Mouse (Mus musculus) CH12.LX (cell line): ENCODE data around the gene Cmip. TPM values are rescaled to one million over a fixed set of nuclear protein-coding genes. Genes with fewer than 3 reads are reported as not detected.

Experiments used
- DNase-seq: peaks from one replicate; pipeline ENCODE4 v3.0.0-alpha.2; 2013; ENCODE audit errors: extremely low read depth
- H3K27ac ChIP-seq: 2 replicates; pipeline ENCODE4 v1.5.1; 2012; ENCODE audit warnings: low read depth, mild to moderate bottlenecking, control low read depth, moderate library complexity; ENCODE audit not compliant: insufficient read depth
- H3K27me3 ChIP-seq: replicated peaks from 2 replicates; pipeline ENCODE3; 2012; ENCODE audit warnings: inconsistent platforms
- H3K36me3 ChIP-seq, 2 experiments: replicated peaks in 1 of 2; 2 replicates each; pipeline versions ENCODE3 to v1.6.1; 2012; ENCODE audit warnings: inconsistent platforms in 1 of 2, low read length in 1 of 2, mild to moderate bottlenecking in 1 of 2, mixed read lengths in 1 of 2, moderate library complexity in 1 of 2; ENCODE audit not compliant: control insufficient read depth in 1 of 2, insufficient read depth in 1 of 2
- H3K4me1 ChIP-seq, 2 experiments: 2 replicates each; pipeline ENCODE4 v1.6.1; 2012; ENCODE audit warnings: inconsistent platforms in 1 of 2, moderate library complexity in 1 of 2; ENCODE audit not compliant: insufficient read depth in 2 of 2, control insufficient read depth in 1 of 2
- H3K4me2 ChIP-seq: 2 replicates; pipeline ENCODE4 v1.6.1; 2012; ENCODE audit warnings: low read depth, mild to moderate bottlenecking, control low read depth; ENCODE audit not compliant: poor library complexity, insufficient read depth, severe bottlenecking
- H3K4me3 ChIP-seq, 3 experiments: fragments of 150-350 bp in 1 of 3; sonication (generic) in 1 of 3; replicated peaks in 1 of 3; 2 replicates each; pipeline versions ENCODE3 to v1.5.1; 2011 to 2012; ENCODE audit warnings: low read depth in 2 of 3, low read length in 2 of 3, mild to moderate bottlenecking in 2 of 3, moderate library complexity in 2 of 3, control low read depth in 1 of 3, improper control_type of control experiment in 1 of 3, inconsistent platforms in 1 of 3, mixed read lengths in 1 of 3; ENCODE audit not compliant: poor library complexity in 1 of 3
- H3K79me2 ChIP-seq: replicated peaks from 2 replicates; pipeline ENCODE4 v1.6.1; 2012; ENCODE audit warnings: mild to moderate bottlenecking, moderate library complexity; ENCODE audit not compliant: control insufficient read depth, poor library complexity, insufficient read depth, severe bottlenecking; ENCODE audit errors: extremely low read depth
- H3K9ac ChIP-seq: 2 replicates; pipeline ENCODE4 v1.6.1; 2012; ENCODE audit warnings: low read depth, mild to moderate bottlenecking, control low read depth, moderate library complexity; ENCODE audit not compliant: insufficient read depth
- H3K9me3 ChIP-seq: replicated peaks from 2 replicates; pipeline ENCODE3; 2012; ENCODE audit warnings: low read length, inconsistent platforms, mixed read lengths
- BHLHE40 ChIP-seq: IDR thresholded peaks from 2 replicates; pipeline ENCODE4 v1.6.1; 2011; ENCODE audit warnings: mild to moderate bottlenecking, low read depth, low read length, improper control_type of control experiment
- CHD1 ChIP-seq: IDR thresholded peaks from 2 replicates; pipeline ENCODE4 v1.6.1; 2012; ENCODE audit warnings: low read depth, low read length, improper control_type of control experiment, inconsistent platforms
- CHD2 ChIP-seq: IDR thresholded peaks from 2 replicates; pipeline ENCODE4 v1.6.1; 2011; ENCODE audit warnings: low read length, improper control_type of control experiment
- CTCF ChIP-seq, 2 experiments: IDR thresholded peaks in 1 of 2; conservative IDR thresholded peaks in 1 of 2; 2 replicates each; pipeline ENCODE4 v1.5.1; 2011 to 2012; ENCODE audit warnings: low read depth in 2 of 2, low read length in 2 of 2, improper control_type of control experiment in 1 of 2, inconsistent platforms in 1 of 2, mild to moderate bottlenecking in 1 of 2, moderate library complexity in 1 of 2
- E2F4 ChIP-seq: IDR thresholded peaks from 2 replicates; pipeline ENCODE4 v1.6.1; 2011; ENCODE audit warnings: low read depth, low read length, improper control_type of control experiment; ENCODE audit not compliant: insufficient replicate concordance
- EP300 ChIP-seq: IDR thresholded peaks from 2 replicates; pipeline ENCODE4 v1.6.1; 2011; ENCODE audit warnings: low read length, improper control_type of control experiment
- GABPA ChIP-seq: IDR thresholded peaks from 2 replicates; pipeline ENCODE4 v1.6.1; 2012; ENCODE audit warnings: low read depth, low read length, improper control_type of control experiment, inconsistent platforms; ENCODE audit not compliant: insufficient replicate concordance
- HCFC1 ChIP-seq: IDR thresholded peaks from 2 replicates; pipeline ENCODE4 v1.6.1; 2012; ENCODE audit warnings: low read depth, mild to moderate bottlenecking, inconsistent platforms, low read length, improper control_type of control experiment
- JUN ChIP-seq: IDR thresholded peaks from 2 replicates; pipeline ENCODE4 v1.6.1; 2011; ENCODE audit warnings: low read depth, mild to moderate bottlenecking, low read length, improper control_type of control experiment, moderate library complexity; ENCODE audit not compliant: insufficient read depth
- MAFK ChIP-seq: IDR thresholded peaks from 2 replicates; pipeline ENCODE4 v1.6.1; 2011; ENCODE audit warnings: low read length, improper control_type of control experiment; ENCODE audit not compliant: insufficient replicate concordance
- MAX ChIP-seq: IDR thresholded peaks from 2 replicates; pipeline ENCODE4 v1.6.1; 2011; ENCODE audit warnings: low read length, improper control_type of control experiment
- MAZ ChIP-seq: IDR thresholded peaks from 2 replicates; pipeline ENCODE4 v1.6.1; 2012; ENCODE audit warnings: low read depth, mild to moderate bottlenecking, inconsistent platforms, low read length, improper control_type of control experiment, moderate library complexity
- MXI1 ChIP-seq: IDR thresholded peaks from 2 replicates; pipeline ENCODE4 v1.6.1; 2011; ENCODE audit warnings: mild to moderate bottlenecking, low read depth, low read length, improper control_type of control experiment
- MYC ChIP-seq: IDR thresholded peaks from 2 replicates; pipeline ENCODE4 v1.6.1; 2011; ENCODE audit warnings: low read depth, mild to moderate bottlenecking, improper control_type of control experiment, low read length
- NELFE ChIP-seq: IDR thresholded peaks from 2 replicates; pipeline ENCODE4 v1.6.1; 2011; ENCODE audit warnings: low read depth, low read length, improper control_type of control experiment
- NRF1 ChIP-seq: IDR thresholded peaks from 2 replicates; pipeline ENCODE4 v1.6.1; 2014; ENCODE audit warnings: low read depth, mild to moderate bottlenecking, inconsistent platforms, low read length, improper control_type of control experiment, moderate library complexity
- POLR2A ChIP-seq: IDR thresholded peaks from 2 replicates; pipeline ENCODE4 v1.6.1; 2011; ENCODE audit warnings: low read depth, mild to moderate bottlenecking, improper control_type of control experiment, low read length
- RAD21 ChIP-seq: IDR thresholded peaks from 2 replicates; pipeline ENCODE4 v1.6.1; 2011; ENCODE audit warnings: low read depth, mild to moderate bottlenecking, low read length, improper control_type of control experiment, moderate library complexity
- RCOR1 ChIP-seq: conservative IDR thresholded peaks from 2 replicates; pipeline ENCODE4 v1.6.1; 2012; ENCODE audit warnings: low read depth, mild to moderate bottlenecking, inconsistent platforms, low read length, improper control_type of control experiment
- TBP ChIP-seq: conservative IDR thresholded peaks from 2 replicates; pipeline ENCODE4 v1.6.1; 2011; ENCODE audit warnings: low read depth, low read length, improper control_type of control experiment
- TCF12 ChIP-seq: IDR thresholded peaks from 2 replicates; pipeline ENCODE4 v1.6.1; 2014; ENCODE audit warnings: low read depth, mild to moderate bottlenecking, inconsistent platforms, low read length, improper control_type of control experiment
- UBTF ChIP-seq: IDR thresholded peaks from 2 replicates; pipeline ENCODE4 v1.6.1; 2012; ENCODE audit warnings: low read depth, mild to moderate bottlenecking, inconsistent platforms, low read length, improper control_type of control experiment, moderate library complexity
- USF2 ChIP-seq: conservative IDR thresholded peaks from 2 replicates; pipeline ENCODE4 v1.6.1; 2011; ENCODE audit warnings: low read depth, low read length, improper control_type of control experiment
- ZC3H11A ChIP-seq: IDR thresholded peaks from 2 replicates; pipeline ENCODE4 v1.6.1; 2012; ENCODE audit warnings: low read depth, mild to moderate bottlenecking, inconsistent platforms, low read length, improper control_type of control experiment
- ZMIZ1 ChIP-seq: IDR thresholded peaks from 2 replicates; pipeline ENCODE4 v1.6.1; 2012; ENCODE audit warnings: low read depth, mild to moderate bottlenecking, inconsistent platforms, low read length, improper control_type of control experiment
- dilution Hi-C: fragments of 300-500 bp; cut with MboI; formaldehyde crosslinking; loops from 2 replicates; pipeline ENCODE4 v1.14.3; 2020; ENCODE audit warnings: low sequenced_read_pairs; ENCODE audit not compliant: extremely low pct_unique_long_range_greater_than_20kb, extremely low pct_ligation_motif_present
- in situ Hi-C: fragments of 300-500 bp; cut with MboI; formaldehyde crosslinking; loops from 3 replicates; pipeline ENCODE4 v1.14.3; 2019; ENCODE audit warnings: low sequenced_read_pairs, low pct_ligation_motif_present, low pct_unique_long_range_greater_than_20kb, mixed read lengths
- polyA plus RNA-seq: library from polyadenylated mRNA; unstranded; fragments of >175 nt; gene quantifications from 2 replicates; pipeline ENCODE4 v1.2.1, GENCODE M21; 2012; ENCODE audit warnings: low read depth; ENCODE audit not compliant: insufficient read length
- total RNA-seq, 2 experiments: library from RNA; depleted of rRNA; stranded (reverse); fragments of 300-350 nt in 1 of 2; fragments of >200 nt in 1 of 2; gene quantifications; 2 replicates each; pipeline ENCODE4 v1.2.3; 2012 to 2014

The Cmip gene
- total and polyA plus RNA-seq, 3 experiments = 5.2 to 39.0 (median 16.5) TPM

DNA sequence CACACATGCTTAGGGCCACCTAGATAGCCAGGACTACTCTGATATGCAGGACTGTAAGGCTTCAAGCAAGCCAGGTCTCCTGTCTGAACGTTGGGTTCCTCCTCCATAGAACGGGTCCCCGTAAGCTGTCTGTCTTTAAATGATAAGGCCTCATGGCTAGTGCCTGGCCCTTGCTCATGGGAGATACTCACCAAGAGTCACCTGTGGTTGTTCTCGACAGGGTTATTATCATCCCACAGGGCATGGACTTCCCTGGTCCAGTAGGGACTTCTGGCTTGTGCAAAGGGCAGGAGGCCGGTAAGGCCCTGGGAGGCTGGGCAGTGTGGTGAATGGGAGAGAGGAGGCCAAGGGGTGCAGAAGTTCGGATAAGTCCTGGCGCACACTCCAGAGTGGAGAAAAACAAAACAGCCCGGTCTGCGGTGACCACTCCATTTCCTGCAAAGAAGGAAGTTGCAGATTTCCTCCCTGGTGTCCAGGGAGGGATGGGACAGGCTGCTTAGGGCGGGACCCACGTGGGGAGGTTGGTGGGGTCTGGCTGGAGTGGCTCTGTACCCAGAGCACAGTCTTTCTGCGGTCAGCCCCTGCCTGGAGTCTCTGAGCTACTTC is 41.2 kb downstream of the Cmip start:
- Histone ChIP-seq H3K4me2 (no peak overlapping the region), H3K27ac (no peak overlapping the region), H3K79me2 (no peaks in the 10 kb centered on the region; the same call in none of the 2 replicates), H3K4me3 (no peak overlapping the region), H3K9ac (no peak overlapping the region), H3K4me1 (peaks cover 31 to 88% of the 10 kb centered on the region in 2 experiments), H3K36me3 (peaks cover 0 to 62% of the 10 kb centered on the region in 2 experiments), H3K27me3 (no peaks in the 10 kb centered on the region), H3K9me3 (no peaks in the 10 kb centered on the region)
- in situ Hi-C loops = no loop called here
- TF ChIP-seq CHD2 (no peak), MAZ (no peak), CTCF (conservative IDR thresholded peaks at IDR 0.05 in 1 of 2, IDR thresholded peaks at IDR 0.05 in 1 of 2; ENCODE audit: low read depth in 2 of 2, low read length in 2 of 2) (no peak), NELFE (no peak), JUN (no peak), CHD1 (no peak), TCF12 (no peak), UBTF (no peak), MXI1 (no peak)
- dilution Hi-C loops = no loop called here
- DNase-seq = no peak

GRCm38 (mm10) chr8:117299204-117299603 is 42.3 kb downstream of the Cmip start:
- H3K9ac ChIP-seq = no peak overlapping the region
- no peaks in the 10 kb centered on the region for H3K27me3 ChIP-seq
- H3K9me3 ChIP-seq = no peaks in the 10 kb centered on the region
- no peak for DNase-seq
- H3K4me1 ChIP-seq = peaks cover 37 to 86% of the 10 kb centered on the region in 2 experiments
- dilution Hi-C loops (no loop called here), in situ Hi-C loops (no loop called here)
- no peak for TF ChIP-seq CHD1
- TF ChIP-seq NRF1 = no peak
- TF ChIP-seq RCOR1 = no peak
- no peak for TF ChIP-seq JUN
- TF ChIP-seq GABPA = no peak
- TF ChIP-seq NELFE = no peak
- no peak for TF ChIP-seq ZMIZ1
- no peak for TF ChIP-seq MAFK
- TF ChIP-seq BHLHE40 = no peak
- no peak for TF ChIP-seq POLR2A
- no peak for TF ChIP-seq HCFC1
- TF ChIP-seq RAD21 = no peak
- TF ChIP-seq TBP = no peak
- no peak for TF ChIP-seq ZC3H11A
- no peak for TF ChIP-seq MAX
- no peak for TF ChIP-seq USF2
- no peak for TF ChIP-seq EP300
- TF ChIP-seq MYC = no peak
- no peak for TF ChIP-seq E2F4
- H3K4me3 ChIP-seq = no peak overlapping the region
- peaks cover 0 to 51% of the 10 kb centered on the region in 2 experiments for H3K36me3 ChIP-seq
- no peak overlapping the region for H3K4me2 ChIP-seq
- H3K27ac ChIP-seq = no peak overlapping the region
- no peaks in the 10 kb centered on the region; the same call in 1 of the 2 replicates for H3K79me2 ChIP-seq
